Mouse (Mus musculus) left cerebral cortex, adult 2 months (tissue): ENCODE measurements at regions not wholly inside any gene's neighbourhood (a gene's known extent, or its start where the extent isn't known, plus 50 kb on each side); places are given as distances from the start of the nearest gene placed in this dataset.

Source experiments
- DNase-seq, 2 experiments: peaks; one replicate each; pipeline ENCODE4 v3.0.0; 2021 to 2022; ENCODE audit warnings: low spot score in 2 of 2, mixed read lengths in 1 of 2; ENCODE audit errors: extremely low spot score in 1 of 2
- H3K27ac ChIP-seq: fragments of 200-600 bp; 2 replicates; pipeline ENCODE4 v1.8.1; 2022
- H3K4me3 ChIP-seq: fragments of 200-600 bp; 2 replicates; pipeline ENCODE4 v1.8.1; 2022
- CTCF ChIP-seq: fragments of 200-600 bp; IDR thresholded peaks from 2 replicates; pipeline ENCODE4 v1.8.1; 2022; ENCODE audit warnings: antibody characterized with exemption, mild to moderate bottlenecking, moderate library complexity
- intact Hi-C: fragments of 180-260 bp; cut with DNase I; formaldehyde crosslinking; loops from one replicate; pipeline ENCODE4 v1.15.1; 2025

DNA sequence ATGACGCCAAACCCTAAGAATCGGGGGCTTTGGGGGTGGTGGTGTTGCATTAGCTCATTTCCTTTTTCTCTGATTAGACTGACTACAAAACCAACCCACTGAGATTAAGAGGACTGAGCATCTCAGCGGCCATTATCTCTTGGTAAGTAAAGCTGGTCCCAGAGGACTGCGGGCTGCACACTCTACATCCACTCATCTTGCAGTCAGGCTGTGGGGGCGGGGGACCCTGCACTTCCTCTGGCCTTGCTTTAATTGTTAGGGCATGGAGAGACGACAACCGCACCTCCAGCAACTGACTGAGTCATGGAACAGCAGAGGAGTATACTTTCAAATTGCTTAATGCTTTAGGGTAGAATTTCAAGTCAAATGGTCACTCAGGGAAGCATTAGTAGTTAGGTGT lies 100.3 kb upstream of the Rai14 start:
- no peak overlapping the region for H3K4me3 ChIP-seq
- no peak overlapping the region for H3K27ac ChIP-seq
- DNase-seq = no peak
- intact Hi-C loops = loop anchor here (5.0 kb wide), 2 partner anchors 67 to 102 kb away; partner anchors contain the start of gene Rai14
- TF ChIP-seq CTCF = no peak

GRCm38 (mm10) chr15:10816213-10816621 lies 101.8 kb upstream of the Rai14 start:
- Histone ChIP-seq H3K4me3 (no peak overlapping the region), H3K27ac (peak overlapping the region; percentile 71; the same call in 1 of the 2 replicates)
- no peak for TF ChIP-seq CTCF
- DNase-seq = no peak
- intact Hi-C loops = loop anchor here (2.0 to 5.0 kb wide), 3 partner anchors 25 to 104 kb away; partner anchors contain the start of gene Rai14

GRCm38 (mm10) chr15:10818216-10818615 lies 103.8 kb upstream of the Rai14 start:
- intact Hi-C loops = loop anchor here (5.0 kb wide), 2 partner anchors 71 to 106 kb away; partner anchors contain the start of gene Rai14
- H3K27ac ChIP-seq = peak overlapping the region; percentile 71
- TF ChIP-seq CTCF = peak; percentile 22
- H3K4me3 ChIP-seq = no peak overlapping the region
- peak in 1 of 2 experiments; percentile 27 for DNase-seq

- intact Hi-C loops = loop anchor here (5.0 kb wide), 2 partner anchors 71 to 106 kb away; partner anchors contain the start of gene Rai14
- H3K4me3 ChIP-seq = no peak overlapping the region
- peak overlapping the region; percentile 71 for H3K27ac ChIP-seq
- TF ChIP-seq CTCF = no peak
- DNase-seq = no peak
These were observed 104.3 kb upstream of the Rai14 start for GRCm38 (mm10) chr15:10818706-10819105.

- no peak for TF ChIP-seq CTCF
- H3K4me3 ChIP-seq = no peak overlapping the region
- H3K27ac ChIP-seq = peak overlapping the region; percentile 36
- intact Hi-C loops = no loop called here
- DNase-seq = peak in 1 of 2 experiments; percentile 25
These were observed 109.5 kb upstream of the Rai14 start for GRCm38 (mm10) chr15:10823933-10824332.

- Histone ChIP-seq H3K27ac (no peak overlapping the region), H3K4me3 (no peak overlapping the region)
- DNase-seq = no peak
- no peak for TF ChIP-seq CTCF
- intact Hi-C loops = no loop called here
These were observed 115.2 kb upstream of the Rai14 start for GRCm38 (mm10) chr15:10829588-10829987.

DNA sequence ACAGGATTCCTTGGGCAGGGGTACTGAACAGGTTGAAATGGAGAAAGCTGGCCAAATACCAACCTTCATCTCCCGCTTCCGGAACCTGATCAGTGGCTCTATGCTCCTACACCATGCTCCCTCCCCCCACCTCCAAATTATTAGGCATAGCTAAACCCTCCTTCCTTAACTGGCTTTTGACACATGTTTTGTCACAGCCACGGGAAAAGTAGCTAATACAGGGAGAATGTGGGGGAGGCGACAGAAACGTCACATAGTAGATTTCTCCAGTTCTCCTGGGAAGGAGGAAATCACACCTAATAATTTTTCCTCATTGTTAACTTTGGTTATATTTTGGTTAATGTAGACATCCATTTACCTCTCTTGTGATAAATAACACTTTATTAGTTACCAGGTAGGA lies 116.1 kb upstream of the Rai14 start:
- no peak for DNase-seq
- TF ChIP-seq CTCF = no peak
- Histone ChIP-seq H3K4me3 (no peak overlapping the region), H3K27ac (no peak overlapping the region)
- intact Hi-C loops = no loop called here

- DNase-seq = no peak
- TF ChIP-seq CTCF = no peak
- Histone ChIP-seq H3K27ac (no peak overlapping the region), H3K4me3 (no peak overlapping the region)
- intact Hi-C loops = no loop called here
These were observed 116.7 kb upstream of the Rai14 start for GRCm38 (mm10) chr15:10831106-10831505.

GRCm38 (mm10) chr15:10832331-10832730 lies 117.9 kb upstream of the Rai14 start:
- DNase-seq = no peak
- intact Hi-C loops = no loop called here
- Histone ChIP-seq H3K27ac (no peak overlapping the region), H3K4me3 (no peak overlapping the region)
- TF ChIP-seq CTCF = no peak

DNA sequence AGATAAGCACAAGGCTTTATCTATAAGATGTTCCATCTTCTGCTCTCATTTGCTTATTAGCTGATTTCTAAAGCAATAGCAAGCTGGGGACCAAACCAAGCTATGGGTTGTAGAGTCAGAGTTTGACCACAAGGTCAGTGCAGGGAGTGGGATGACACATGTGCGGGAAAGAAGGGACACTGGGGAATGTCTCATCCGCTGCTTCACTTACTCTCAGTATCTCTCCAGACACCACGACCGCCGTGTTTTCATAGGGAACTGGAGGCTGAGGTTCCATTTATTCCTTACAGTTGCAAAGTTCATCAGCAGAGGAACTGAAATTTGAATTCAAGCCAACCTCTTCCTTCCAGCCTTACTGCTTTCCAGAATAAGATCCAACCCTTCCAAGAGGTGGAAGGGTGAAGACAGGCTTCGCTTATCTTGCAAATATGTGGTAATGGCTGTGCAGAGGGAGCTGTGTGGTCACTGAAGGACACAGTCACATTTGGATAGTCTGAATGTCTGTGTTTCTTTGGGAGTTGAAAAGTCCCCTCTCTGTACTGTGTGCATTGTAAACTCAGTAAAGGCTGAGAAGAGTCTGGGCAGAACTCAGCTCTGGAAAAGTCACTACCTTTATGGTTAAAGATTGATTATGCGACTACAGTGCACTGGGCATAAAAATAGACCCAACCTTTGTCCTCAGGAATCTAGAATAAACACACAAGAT lies 118.1 kb upstream of the C1qtnf3 start:
- intact Hi-C loops = no loop called here
- DNase-seq = no peak
- no peak for TF ChIP-seq CTCF
- Histone ChIP-seq H3K27ac (no peak overlapping the region), H3K4me3 (no peak overlapping the region)

DNA sequence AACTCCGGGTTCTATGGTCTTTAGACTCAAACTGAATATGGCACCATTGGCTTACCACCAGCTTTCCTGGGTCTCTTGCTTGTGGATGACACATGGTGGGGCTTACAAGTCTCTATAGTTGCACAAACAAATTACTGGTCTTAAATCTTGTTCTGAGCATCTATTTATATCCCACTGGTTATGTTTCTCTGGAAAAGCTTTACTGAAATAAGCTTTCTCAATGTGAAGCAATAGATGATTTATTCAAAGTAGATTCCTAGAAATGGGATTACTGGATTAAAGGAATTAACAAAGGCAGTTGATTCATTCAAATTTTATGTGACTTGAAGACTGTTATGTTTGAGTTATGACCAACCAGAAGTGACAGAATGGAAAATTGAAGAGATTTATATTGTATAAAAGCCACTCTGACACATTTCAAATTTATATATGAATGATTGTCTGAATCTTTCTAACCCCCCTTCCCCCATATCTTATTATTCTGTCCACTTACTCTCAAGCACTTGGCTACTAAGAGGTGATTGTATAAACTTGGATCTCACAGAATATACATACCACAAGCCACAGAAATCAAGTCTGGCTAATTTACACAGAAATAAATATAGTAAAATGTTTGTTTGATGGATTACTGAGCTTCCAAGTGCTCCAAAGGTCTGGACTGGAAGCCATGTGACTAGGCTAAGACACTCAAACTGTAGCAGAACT lies 113.4 kb upstream of the C1qtnf3 start:
- no peak for TF ChIP-seq CTCF
- Histone ChIP-seq H3K27ac (no peak overlapping the region; the same call in 1 of the 2 replicates), H3K4me3 (no peak overlapping the region)
- intact Hi-C loops = no loop called here
- no peak for DNase-seq

GRCm38 (mm10) chr15:10840621-10841034 lies 111.5 kb upstream of the C1qtnf3 start:
- peak overlapping the region; percentile 63 for H3K27ac ChIP-seq
- intact Hi-C loops = loop anchor here (1.0 to 2.0 kb wide), 4 partner anchors 24 to 219 kb away; no protein-coding TSS in a partner anchor
- no peak overlapping the region for H3K4me3 ChIP-seq
- TF ChIP-seq CTCF = no peak
- DNase-seq = peak; percentile 53 to 54
